Mouse (Mus musculus) mouse embryonic stem cell (cell line): Measurements from ENCODE around the gene Csf1.

Source experiments
- in situ Hi-C, 2 experiments: fragments of 300-500 bp; cut with MboI; formaldehyde crosslinking; loops; 1 replicate in 1 of 2; 3 replicates in 1 of 2; pipeline ENCODE4 v1.14.3; 2019 to 2020; ENCODE audit warnings: low sequenced_read_pairs in 2 of 2, low pct_unique_long_range_greater_than_20kb in 1 of 2, mixed read lengths in 1 of 2; ENCODE audit not compliant: unreplicated experiment in 1 of 2

The Csf1 gene

GRCm38 (mm10) chr3:107786344-107786743 is 26.1 kb upstream of the Csf1 start:
- in situ Hi-C loops, result no loop called here

- in situ Hi-C loops, result no loop called here
Observed at GRCm38 (mm10) chr3:107785546-107785945, 25.3 kb upstream of the Csf1 start.

- in situ Hi-C loops, result no loop called here
Observed at GRCm38 (mm10) chr3:107783315-107783714, 23.0 kb upstream of the Csf1 start.

- in situ Hi-C loops, result no loop called here
Observed at GRCm38 (mm10) chr3:107781304-107781703, 21.0 kb upstream of the Csf1 start.

- in situ Hi-C loops, result no loop called here
Observed at GRCm38 (mm10) chr3:107778016-107778415, 17.7 kb upstream of the Csf1 start.

GRCm38 (mm10) chr3:107776295-107776694 is 16.0 kb upstream of the Csf1 start:
- in situ Hi-C loops, result no loop called here

- in situ Hi-C loops, result no loop called here
Observed at GRCm38 (mm10) chr3:107775736-107776135, 15.5 kb upstream of the Csf1 start.

- in situ Hi-C loops, result no loop called here
Observed at GRCm38 (mm10) chr3:107775056-107775455, 14.8 kb upstream of the Csf1 start.

GRCm38 (mm10) chr3:107772860-107773259 is 12.6 kb upstream of the Csf1 start:
- in situ Hi-C loops, result no loop called here

GRCm38 (mm10) chr3:107769692-107770091 is 9.4 kb upstream of the Csf1 start:
- in situ Hi-C loops, result no loop called here

GRCm38 (mm10) chr3:107768104-107768989 is 8.1 kb upstream of the Csf1 start:
- in situ Hi-C loops, result no loop called here

GRCm38 (mm10) chr3:107766804-107767203 is 6.5 kb upstream of the Csf1 start:
- in situ Hi-C loops, result no loop called here

GRCm38 (mm10) chr3:107765979-107766378 is 5.7 kb upstream of the Csf1 start:
- in situ Hi-C loops, result no loop called here

GRCm38 (mm10) chr3:107763552-107763951 is 3.3 kb upstream of the Csf1 start:
- in situ Hi-C loops, result no loop called here

- in situ Hi-C loops, result no loop called here
Observed at GRCm38 (mm10) chr3:107761446-107761845, 1.2 kb upstream of the Csf1 start.

GRCm38 (mm10) chr3:107760771-107761170 is 502 bp upstream of the Csf1 start:
- in situ Hi-C loops, result no loop called here

- in situ Hi-C loops, result no loop called here
Observed at GRCm38 (mm10) chr3:107758638-107759037, 1.6 kb downstream of the Csf1 start.

- in situ Hi-C loops, result no loop called here
Observed at GRCm38 (mm10) chr3:107758176-107758575, 2.1 kb downstream of the Csf1 start.

GRCm38 (mm10) chr3:107757365-107758129 is 2.7 kb downstream of the Csf1 start:
- in situ Hi-C loops, result no loop called here

GRCm38 (mm10) chr3:107756481-107756866 is 3.8 kb downstream of the Csf1 start:
- in situ Hi-C loops, result no loop called here
